ENCODE assay signal across 8 mouse cellular contexts in the genomic region with DNA sequence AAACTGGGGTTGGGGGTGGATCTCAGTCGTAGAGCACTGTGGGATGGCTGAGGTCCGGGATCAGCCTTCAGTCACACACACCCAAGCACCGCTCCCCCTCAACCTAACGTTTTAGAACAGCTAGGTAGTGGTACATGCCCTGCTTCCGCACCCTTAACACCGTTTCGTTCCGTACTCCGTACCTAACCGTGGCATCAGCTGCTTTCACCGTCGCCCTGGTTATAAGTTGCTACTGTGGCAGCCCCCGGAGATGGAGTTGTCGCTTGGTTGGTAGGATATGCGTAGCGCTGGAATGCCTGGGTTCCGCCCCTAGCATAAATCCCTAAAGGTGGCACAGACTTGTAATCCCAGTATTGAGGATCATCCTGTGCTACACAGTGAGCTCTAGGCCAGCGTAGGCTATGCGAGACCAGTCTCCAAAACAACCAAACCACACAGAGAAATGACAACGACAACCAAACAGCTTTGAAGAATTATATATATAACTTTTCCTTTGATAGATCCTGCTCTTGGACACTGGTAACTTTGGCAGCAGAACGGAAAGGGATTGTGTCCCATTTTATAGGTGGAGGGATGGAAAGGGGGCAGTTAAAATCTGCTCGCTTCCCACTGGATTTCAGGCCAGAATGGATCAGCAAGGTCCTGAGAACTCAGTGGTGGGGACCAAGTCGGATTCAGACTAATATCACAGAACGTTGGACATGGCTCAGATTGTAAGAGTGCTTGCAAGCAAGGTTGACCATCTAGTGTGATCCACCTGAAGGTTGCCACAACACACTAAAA. TPM values are rescaled to one million over a fixed set of nuclear protein-coding genes. Genes with fewer than 3 reads are reported as not detected.
A peak's percentile ranks its signal among the peaks of the same experiment; 100 is the strongest.
DNase-seq lines count a peak whose midpoint lies in the region; ATAC-seq and TF ChIP-seq lines count a peak whose summit lies in the region.

A gene (minus strand): TSS at position 207 of the 783 bp plus-strand sequence.

- no peaks in the 10 kb centered on the region for H3K27me3 ChIP-seq in cerebellum, adult 2 months (ENCODE audit: control insufficient read depth, insufficient read depth, low read length)
- no peaks in the 10 kb centered on the region for H3K27me3 ChIP-seq in forebrain, postnatal 0 days (ENCODE audit: insufficient read depth, low read length)

- no peaks in the 10 kb centered on the region for H3K9me3 ChIP-seq in forebrain, postnatal 0 days (ENCODE audit: low read length)

- WGBS in cerebellum, adult 2 months, result 4% methylated on average over 24 of the region's 24 CpGs
- WGBS in forebrain, postnatal 0 days, result 5% methylated on average over 24 of the region's 24 CpGs

- DNase-seq in cerebellum, adult 2 months, result peak; percentile 31 to 46
- DNase-seq in cerebellum, adult 8-10 months, result no peak
- DNase-seq in spleen, postnatal 36 days (ENCODE audit: low spot score in 2 of 2), result peak; percentile 5 to 7
- no peak for DNase-seq in spleen, postnatal 4 days (ENCODE audit: low spot score in 2 of 2)
- peak; percentile 17 for DNase-seq in forebrain, postnatal 0 days
- no peak for DNase-seq in layer of hippocampus, postnatal 36 days
- DNase-seq in telencephalon, adult 2 months (ENCODE audit: low read depth, low spot score), result peak; percentile 5

- TF ChIP-seq POLR2A in cerebellum, adult 2 months (IDR thresholded peaks at IDR 0.05; ENCODE audit: borderline replicate concordance, insufficient read depth, low read length), result 0 out of 2 replicates have a peak, but pooled peaks have one; percentile 9

- peak within 1 kb of the TSS; percentile 63 for H3K27ac ChIP-seq in cerebellum, adult 2 months (ENCODE audit: insufficient read depth, low read length)
- peak within 1 kb of the TSS; percentile 60; the same call in 1 of the 2 replicates for H3K27ac ChIP-seq in forebrain, postnatal 0 days (ENCODE audit: low read depth, low read length)

- no peak for ATAC-seq in forebrain, postnatal 0 days
- ATAC-seq in megakaryocyte progenitor cell, adult 5-6 weeks (replicated peaks; ENCODE audit: poor library complexity), result 0 out of 2 replicates have a peak, but pooled peaks have one; percentile 15

- no peaks in the 10 kb centered on the region for H3K4me1 ChIP-seq in cerebellum, adult 2 months (ENCODE audit: control insufficient read depth, insufficient read depth, low read length)
- 0 out of 2 replicates have a peak, but pooled peaks cover 6% of the 10 kb centered on the region for H3K4me1 ChIP-seq in forebrain, postnatal 0 days (ENCODE audit: insufficient read depth)

- H3K9ac ChIP-seq in forebrain, postnatal 0 days, result peak within 1 kb of the TSS; percentile 59

- peak within 1 kb of the TSS; percentile 90 for H3K4me3 ChIP-seq in cerebellum, adult 2 months (replicated peaks; ENCODE audit: insufficient read depth, low read depth, low read length)
- H3K4me3 ChIP-seq in forebrain, postnatal 0 days (ENCODE audit: low read depth, low read length), result peak within 1 kb of the TSS; percentile 56

- no peaks in the 10 kb centered on the region for H3K36me3 ChIP-seq in forebrain, postnatal 0 days (ENCODE audit: insufficient read depth)

- no peak for TF ChIP-seq CTCF in cerebellum, adult 2 months (IDR thresholded peaks at IDR 0.05; ENCODE audit: borderline replicate concordance, insufficient read depth, low read depth, low read length)
- TF ChIP-seq CTCF in forebrain, postnatal 0 days (IDR thresholded peaks at IDR 0.05; ENCODE audit: low read depth), result no peak

- peak within 1 kb of the TSS; percentile 79 for H3K4me2 ChIP-seq in forebrain, postnatal 0 days (ENCODE audit: low read depth)

RNA-seq across cellular contexts. Expression of the gene that starts here (rescaled TPM):
- polyA plus RNA-seq in cerebellum, adult 2 months (2012; rRNA removed), result 15.3 and 17.2 TPM in 2 replicates
- 24.0 and 28.3 TPM in 2 replicates for total RNA-seq in forebrain, postnatal 0 days (2014; rRNA removed)
- 2.7 and 3.3 TPM in 2 replicates for polyA plus RNA-seq in forebrain, postnatal 0 days (2015; fragmentation: Nextera tagmentation; extraction: Ambion mirVana)
- total RNA-seq in layer of hippocampus, postnatal 36 days (2021), result 10 to 100 TPM; 12.8 to 15.4 TPM
- total RNA-seq in megakaryocyte progenitor cell, adult 5-6 weeks (2015), result 44.1 and 50.3 TPM in 2 replicates
- 35.1 and 38.2 TPM in 2 replicates for total RNA-seq in megakaryocyte progenitor cell, adult 5-6 weeks (2017)

Comparison
In these comparisons a context has a peak if more than half of its experiments do, and no peak if none do; other contexts are left out.
1. DNase-seq: peak in cerebellum, adult 2 months (2 of 2), spleen, postnatal 36 days (2 of 2), forebrain, postnatal 0 days (single experiment) and telencephalon, adult 2 months (single experiment); none in cerebellum, adult 8-10 months (single experiment), spleen, postnatal 4 days (0 of 2) and layer of hippocampus, postnatal 36 days (0 of 2).